Mouse (Mus musculus) Muller cell, postnatal 12 days (primary cell): Measurements from ENCODE around the gene Mgat2.

Experiments used
- DNase-seq: peaks from one replicate; pipeline ENCODE4 v3.0.0-alpha.2; 2015; ENCODE audit errors: inconsistent ontology term

Mgat2 gene

GRCm38 (mm10) chr12:69177526-69177925 lies 6.4 kb upstream of the Mgat2 start:
- DNase-seq = no peak

- DNase-seq = no peak
These were observed 4.6 kb upstream of the Mgat2 start for GRCm38 (mm10) chr12:69179371-69179770.

GRCm38 (mm10) chr12:69181800-69182199 lies 2.2 kb upstream of the Mgat2 start:
- no peak for DNase-seq

DNA sequence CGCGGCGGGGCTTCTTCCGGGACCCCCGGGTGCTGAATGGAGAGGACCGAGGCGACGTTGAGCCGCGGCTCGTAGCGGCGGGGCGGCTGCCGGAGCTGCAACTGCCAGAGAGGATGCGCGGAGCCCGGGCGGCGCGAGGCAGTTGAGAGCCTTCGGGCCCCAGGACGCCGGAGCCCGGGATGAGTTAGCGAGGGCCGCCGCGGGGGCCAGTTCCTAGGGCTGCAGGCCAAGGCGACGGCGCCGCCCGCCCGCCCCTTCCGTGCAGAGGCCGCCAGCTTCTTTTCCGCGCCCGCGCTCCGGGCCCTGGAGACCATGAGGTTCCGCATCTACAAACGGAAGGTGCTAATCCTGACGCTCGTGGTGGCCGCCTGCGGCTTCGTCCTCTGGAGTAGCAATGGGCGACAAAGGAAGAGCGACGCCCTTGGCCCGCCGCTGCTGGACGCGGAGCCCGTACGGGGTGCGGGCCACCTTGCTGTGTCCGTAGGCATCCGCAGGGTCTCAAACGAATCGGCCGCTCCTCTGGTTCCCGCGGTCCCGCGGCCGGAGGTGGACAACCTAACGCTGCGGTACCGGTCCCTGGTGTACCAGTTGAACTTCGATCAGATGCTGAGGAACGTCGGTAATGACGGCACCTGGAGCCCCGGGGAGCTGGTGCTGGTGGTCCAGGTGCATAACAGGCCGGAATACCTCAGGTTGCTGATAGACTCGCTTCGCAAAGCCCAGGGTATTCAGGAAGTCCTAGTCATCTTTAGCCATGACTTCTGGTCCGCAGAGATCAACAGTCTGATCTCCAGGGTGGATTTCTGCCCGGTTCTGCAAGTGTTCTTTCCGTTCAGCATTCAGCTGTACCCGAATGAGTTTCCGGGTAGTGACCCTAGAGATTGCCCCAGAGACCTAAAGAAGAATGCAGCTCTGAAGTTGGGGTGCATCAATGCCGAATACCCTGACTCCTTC lies 662 bp downstream of the Mgat2 start:
- peak; percentile 67 for DNase-seq

- no peak for DNase-seq
These were observed 1.4 kb downstream of the Mgat2 start for GRCm38 (mm10) chr12:69185371-69185770.

GRCm38 (mm10) chr12:69186811-69187471 lies 3.0 kb downstream of the Mgat2 start:
- no peak for DNase-seq

- no peak for DNase-seq
These were observed 6.1 kb downstream of the Mgat2 start for GRCm38 (mm10) chr12:69190074-69190473.

DNA sequence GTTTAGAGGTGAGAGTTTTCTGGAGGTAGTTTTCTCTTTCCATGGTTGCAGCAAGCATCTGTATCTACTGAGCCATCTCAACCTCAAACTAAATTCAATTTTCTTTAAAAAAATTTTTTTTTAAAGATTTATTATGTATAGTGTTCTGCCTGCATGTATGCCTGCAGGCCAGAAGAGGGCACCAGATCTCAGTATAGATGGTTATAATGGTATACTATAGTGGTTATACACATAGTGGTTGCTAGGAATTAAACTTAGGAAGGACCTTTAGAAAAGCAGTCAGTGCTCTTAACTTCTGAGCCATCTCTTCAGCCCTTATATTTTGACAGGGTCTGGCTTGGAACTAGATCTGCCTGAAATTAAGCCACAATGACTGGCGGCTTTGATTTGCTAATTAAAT lies 6.6 kb downstream of the Mgat2 start:
- no peak for DNase-seq

- no peak for DNase-seq
These were observed 7.4 kb downstream of the Mgat2 start for GRCm38 (mm10) chr12:69191396-69191795.

GRCm38 (mm10) chr12:69192637-69193036 lies 8.7 kb downstream of the Mgat2 start:
- no peak for DNase-seq

DNA sequence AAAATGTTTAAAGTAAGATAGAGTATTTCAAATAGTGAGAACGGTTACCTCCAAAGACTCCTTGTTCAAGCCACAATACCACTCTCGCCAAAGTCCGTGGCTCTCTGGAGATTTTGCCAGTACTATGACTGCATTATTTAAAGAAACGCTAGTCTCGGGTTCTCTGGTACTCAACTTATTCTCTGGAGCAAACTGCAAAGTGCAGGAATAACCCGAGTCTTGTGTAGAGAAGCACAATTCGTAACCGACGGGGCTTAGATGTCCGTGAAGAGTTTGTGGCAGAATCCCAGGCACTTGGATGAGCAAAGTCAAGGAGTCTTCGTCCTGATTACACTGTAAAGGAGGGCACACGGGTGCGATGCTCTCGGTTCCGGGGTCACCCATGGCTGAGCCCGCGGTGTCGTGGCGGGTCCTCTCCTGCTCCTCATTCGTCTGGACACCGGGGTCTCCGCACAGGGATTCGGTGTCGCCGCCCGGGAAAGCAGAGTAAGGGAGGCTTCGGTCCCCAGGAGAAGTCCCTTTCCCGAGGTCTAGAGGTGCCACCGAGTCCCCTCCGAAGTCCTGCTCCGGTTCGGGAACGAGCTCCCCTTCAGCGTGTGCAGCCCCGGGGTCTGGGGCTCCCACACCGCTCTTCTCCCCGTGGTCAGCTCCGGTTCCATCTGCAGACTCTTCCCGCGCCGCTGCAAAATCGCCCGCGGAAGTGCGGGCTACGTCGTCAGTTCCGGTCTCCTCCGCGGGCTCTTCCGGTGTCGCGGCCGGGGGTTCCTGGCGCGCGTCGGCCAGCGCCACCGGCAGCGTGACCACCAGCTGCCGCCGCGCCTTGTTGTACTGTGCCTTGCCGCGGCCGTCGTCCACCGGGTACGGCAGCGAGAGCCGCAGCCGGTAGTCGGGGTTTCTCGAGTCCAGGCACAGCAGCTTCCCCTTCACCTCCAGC lies 12.8 kb downstream of the Mgat2 start, which contains the start of gene Gm49383:
TSS of gene Gm49383 (minus strand) at position 661 of the 934 bp plus-strand sequence.
- peak; percentile 84 for DNase-seq

GRCm38 (mm10) chr12:69197378-69198163 lies 13.6 kb downstream of the Mgat2 start:
- DNase-seq = peak; percentile 69

DNA sequence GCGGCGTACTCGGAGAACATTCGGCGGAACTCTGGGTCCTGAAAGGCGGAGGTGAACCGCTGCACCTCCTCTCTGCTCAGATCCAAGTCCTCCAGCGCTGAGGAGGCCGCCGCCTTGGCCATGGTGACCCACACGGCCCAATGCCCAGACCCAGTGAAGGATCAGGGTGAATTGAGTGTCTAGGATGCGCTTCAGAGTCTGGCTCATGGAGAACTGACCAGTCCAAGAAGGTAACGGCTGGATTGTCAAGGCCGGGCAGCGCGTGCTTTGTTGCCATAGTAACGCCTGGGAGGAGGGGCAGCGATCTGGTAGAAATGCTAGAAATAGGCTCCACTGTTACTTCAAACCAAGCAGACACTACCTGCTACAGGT lies 14.2 kb downstream of the Mgat2 start, which contains the start of gene Dnaaf2:
TSS of gene Dnaaf2 (minus strand) at position 266 of the 372 bp plus-strand sequence.
- peak; percentile 75 for DNase-seq

DNA sequence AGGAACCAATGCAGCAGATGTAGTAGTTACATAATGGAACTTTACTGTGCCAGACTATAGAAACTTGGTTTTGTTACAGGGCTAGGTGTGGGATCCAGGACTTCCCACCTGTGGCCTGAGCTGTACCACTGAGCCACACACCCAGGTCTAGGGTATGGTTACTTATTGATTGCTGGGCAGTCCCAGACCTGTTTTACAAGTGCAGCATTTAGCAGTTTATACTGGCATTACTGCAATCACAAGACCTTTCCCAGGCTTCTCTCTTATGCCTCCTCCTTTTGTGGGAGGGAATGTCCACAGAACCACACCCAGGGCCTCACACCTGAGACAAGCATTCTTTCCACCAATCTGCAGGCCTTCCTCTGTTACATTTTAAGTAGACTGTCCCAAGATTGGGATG lies 15.0 kb downstream of the Mgat2 start:
- DNase-seq = no peak

- no peak for DNase-seq
These were observed 20.3 kb downstream of the Mgat2 start, which contains the start of gene Gm49384 for GRCm38 (mm10) chr12:69204052-69204833. Gene Gm49384, minus strand, starts transcription at chr12:69204267.

DNA sequence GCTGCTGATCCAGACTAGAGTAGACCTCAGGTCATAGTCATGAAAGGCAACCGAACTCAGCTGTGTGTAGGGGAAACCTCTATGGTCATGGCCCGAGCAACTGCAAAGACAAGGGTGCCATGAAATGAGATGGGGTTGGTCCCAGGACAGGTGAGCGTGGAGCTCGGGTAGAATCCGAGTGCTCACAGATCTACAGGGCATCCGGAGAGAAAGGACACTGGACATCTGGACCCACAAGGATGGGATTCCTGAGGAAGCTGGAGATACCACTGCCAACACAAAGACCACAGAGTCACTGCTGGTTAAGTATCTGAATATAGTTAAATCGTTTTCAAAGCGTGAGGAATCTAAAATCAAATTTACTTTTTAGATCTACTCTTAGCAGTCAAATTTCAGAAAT lies 23.4 kb downstream of the Mgat2 start:
- DNase-seq = no peak

- DNase-seq = no peak
These were observed 24.0 kb downstream of the Mgat2 start for GRCm38 (mm10) chr12:69207926-69208325.

GRCm38 (mm10) chr12:69208520-69208919 lies 24.6 kb downstream of the Mgat2 start:
- DNase-seq = no peak

DNA sequence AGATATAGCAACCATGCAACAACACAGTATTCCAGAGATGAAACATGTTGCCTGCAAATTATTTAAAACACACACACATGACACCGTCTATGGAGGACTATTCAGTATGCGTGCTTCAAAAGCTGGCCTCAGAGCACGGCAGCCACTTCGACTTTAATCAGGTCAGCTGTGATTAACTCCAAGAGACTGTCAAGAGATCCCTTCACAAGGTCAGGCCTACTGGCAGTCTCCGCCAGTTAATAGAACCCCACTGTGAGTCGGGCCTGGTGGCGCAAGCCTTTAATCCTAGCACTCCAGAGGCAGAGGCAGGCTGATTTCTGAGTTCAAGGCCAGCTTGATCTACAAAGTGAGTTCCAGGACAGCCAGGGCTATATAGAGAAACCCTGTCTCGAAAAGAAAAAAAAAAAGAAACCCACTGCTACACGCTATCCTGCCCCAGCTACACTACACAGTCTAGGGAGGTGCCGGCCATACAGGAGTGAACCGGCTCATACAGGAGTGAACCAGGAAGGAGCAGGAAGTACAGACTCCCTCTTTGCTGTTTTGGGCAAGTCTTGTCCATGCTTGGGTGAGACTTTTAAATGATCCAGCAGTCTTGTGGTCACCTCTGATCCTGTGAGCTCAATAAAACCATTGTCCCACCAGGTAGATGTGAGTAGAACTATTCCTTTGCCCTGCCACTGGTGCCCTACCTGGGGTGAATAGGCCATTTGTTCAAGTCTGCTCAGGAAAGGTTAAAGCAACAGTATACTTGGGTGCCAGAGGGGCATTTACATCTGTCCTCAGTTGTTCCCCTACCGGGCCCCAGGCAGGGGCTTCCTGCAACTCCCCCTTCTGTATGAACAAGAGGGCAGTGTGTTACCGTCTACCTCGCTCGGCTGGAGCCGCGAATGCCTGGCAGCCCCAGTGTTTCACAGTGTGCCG lies 26.4 kb downstream of the Mgat2 start:
- DNase-seq = no peak
